Mouse (Mus musculus): Measurements from ENCODE around the gene Crispld2.

GRCm38 (mm10) chr8:120091032-120091431 lies 98.8 kb downstream of the Crispld2 start:
- no peak for TF ChIP-seq GATA1 (IDR thresholded peaks at IDR 0.05; ENCODE audit: borderline replicate concordance, low read length)
- no peak for TF ChIP-seq CTCF (IDR thresholded peaks at IDR 0.05; ENCODE audit: low read depth, low read length)
